Mouse (Mus musculus) layer of hippocampus, postnatal 25 days (tissue): ENCODE results near the gene Cpsf6. TPM values are rescaled to one million over a fixed set of nuclear protein-coding genes. Genes with fewer than 3 reads are reported as not detected.

Experiments
- total RNA-seq, 2 experiments: library from RNA; stranded (reverse); gene quantifications; 2 replicates each; pipeline ENCODE4 v1.2.3; 2021

The Cpsf6 gene
- total RNA-seq, 2 experiments from 2014 or later = 103 to 115 TPM

Other genes starting within 250 kb of the Cpsf6 start
- 10 to 100 TPM; 32.1 to 34.1 TPM for gene Frs2, start 231.5 kb downstream of the Cpsf6 start, total RNA-seq
- gene Yeats4, start 155.5 kb downstream of the Cpsf6 start, total RNA-seq = 10 to 100 TPM; 44.6 to 52.6 TPM
- not detected for gene 9530003J23Rik, start 141.3 kb downstream of the Cpsf6 start, total RNA-seq
- 10 to 100 TPM; 11.9 to 13.3 TPM for gene Lyz2, start 97.7 kb downstream of the Cpsf6 start, total RNA-seq
- gene Lyz1, start 87.1 kb downstream of the Cpsf6 start, total RNA-seq = 1 to 10 TPM in 1 of 2 experiments, under 1 TPM in 1; 0.80 to 1.2 TPM
- gene Cpm, start 249.5 kb upstream of the Cpsf6 start, total RNA-seq = 10 to 100 TPM in 1 of 2 experiments, 1 to 10 TPM in 1; 8.5 to 11.4 TPM